In genomic region chr7:25607196-25607595, GRCm38 (mm10) we compare ENCODE assay signal across 28 mouse cellular contexts. TPM values are rescaled to one million over a fixed set of nuclear protein-coding genes. Genes with fewer than 3 reads are reported as not detected.
DNase-seq lines count a peak whose midpoint lies in the region; ATAC-seq and TF ChIP-seq lines count a peak whose summit lies in the region.
"Had no signal": no experiment of that assay in that cellular context is flagged by ENCODE, and none has a peak within 500 bp of the region (broad histone marks: within the 10 kb centered on the region; RNA-seq: fewer than 3 reads in every experiment).

No protein-coding gene starts in this region.

- no peaks in the 10 kb centered on the region for H3K9me3 ChIP-seq in megakaryocyte, embryonic 14.5 days
- no peaks in the 10 kb centered on the region for H3K9me3 ChIP-seq in intestine, postnatal 0 days (ENCODE audit: control insufficient read depth)
- no peaks in the 10 kb centered on the region for H3K9me3 ChIP-seq in midbrain, embryonic 15.5 days
- no peaks in the 10 kb centered on the region for H3K9me3 ChIP-seq in hindbrain, embryonic 11.5 days (ENCODE audit: control insufficient read depth, low read length)
- H3K9me3 ChIP-seq: embryonic facial prominence, embryonic 12.5 days; forebrain, embryonic 13.5 days; heart, embryonic 15.5 days; limb, embryonic 10.5 days; midbrain, embryonic 10.5 days; neural tube, embryonic 12.5 days had no signal

- no peaks in the 10 kb centered on the region for H3K36me3 ChIP-seq in megakaryocyte, embryonic 14.5 days (replicated peaks; ENCODE audit: low read length)
- no peaks in the 10 kb centered on the region for H3K36me3 ChIP-seq in intestine, postnatal 0 days (ENCODE audit: control insufficient read depth, insufficient read depth)
- H3K36me3 ChIP-seq in midbrain, embryonic 15.5 days (replicated peaks), result no peaks in the 10 kb centered on the region
- no peaks in the 10 kb centered on the region for H3K36me3 ChIP-seq in hindbrain, embryonic 11.5 days (ENCODE audit: control insufficient read depth, insufficient read depth, low read length)
- H3K36me3 ChIP-seq: embryonic facial prominence, embryonic 12.5 days; heart, embryonic 15.5 days; limb, embryonic 10.5 days; midbrain, embryonic 10.5 days; neural tube, embryonic 12.5 days had no signal

- H3K27me3 ChIP-seq in megakaryocyte, embryonic 14.5 days (replicated peaks), result no peaks in the 10 kb centered on the region
- no peaks in the 10 kb centered on the region for H3K27me3 ChIP-seq in intestine, postnatal 0 days (replicated peaks; ENCODE audit: control insufficient read depth, insufficient read depth, low read length)
- H3K27me3 ChIP-seq in midbrain, embryonic 15.5 days (replicated peaks), result no peaks in the 10 kb centered on the region
- H3K27me3 ChIP-seq in hindbrain, embryonic 11.5 days (ENCODE audit: control insufficient read depth, insufficient read depth, low read length), result no peaks in the 10 kb centered on the region
- H3K27me3 ChIP-seq: embryonic facial prominence, embryonic 12.5 days; forebrain, embryonic 13.5 days; heart, embryonic 15.5 days; neural tube, embryonic 12.5 days had no signal

- peak; percentile 65 for DNase-seq in kidney, postnatal 10 days
- DNase-seq in left cerebral cortex, adult 18-20 months (ENCODE audit: low spot score in 2 of 2), result no peak
- DNase-seq in hindbrain, embryonic 11.5 days (ENCODE audit: low spot score), result no peak
- DNase-seq: adrenal gland, adult 8-10 months; cerebellum, postnatal 10 days; gastrocnemius, postnatal 14 days; heart, adult 2 months; heart, postnatal 4 days; layer of hippocampus, postnatal 36 days; lung, adult 2 months; right cerebral cortex, adult 18-20 months; thymus, adult 18-20 months; thymus, postnatal 4 days had no signal

- H3K9ac ChIP-seq in intestine, postnatal 0 days (ENCODE audit: low read depth, low read length), result no peak overlapping the region
- no peak overlapping the region for H3K9ac ChIP-seq in midbrain, embryonic 15.5 days
- H3K9ac ChIP-seq in hindbrain, embryonic 11.5 days (ENCODE audit: low read depth, low read length), result no peak overlapping the region
- H3K9ac ChIP-seq: embryonic facial prominence, embryonic 12.5 days; forebrain, embryonic 13.5 days; heart, embryonic 15.5 days; neural tube, embryonic 12.5 days had no signal

- H3K4me2 ChIP-seq in intestine, postnatal 0 days (replicated peaks; ENCODE audit: low read depth), result peak overlapping the region; percentile 9; the same call in 1 of the 2 replicates
- H3K4me2 ChIP-seq in midbrain, embryonic 15.5 days, result no peak overlapping the region
- H3K4me2 ChIP-seq in hindbrain, embryonic 11.5 days (replicated peaks; ENCODE audit: low read depth, low read length), result no peak overlapping the region
- H3K4me2 ChIP-seq: embryonic facial prominence, embryonic 12.5 days; forebrain, embryonic 13.5 days; heart, embryonic 15.5 days; liver, embryonic 11.5 days; neural tube, embryonic 12.5 days had no signal

- WGBS in intestine, postnatal 0 days, result 63% methylated on average over 2 of the region's 2 CpGs
- WGBS in midbrain, embryonic 15.5 days, result 85% methylated on average over 2 of the region's 2 CpGs
- WGBS in hindbrain, embryonic 11.5 days, result 94% methylated on average over 2 of the region's 2 CpGs

- H3K4me3 ChIP-seq in megakaryocyte, embryonic 14.5 days (replicated peaks), result peak overlapping the region; percentile 53
- H3K4me3 ChIP-seq in intestine, postnatal 0 days (ENCODE audit: low read depth, low read length), result no peak overlapping the region
- no peak overlapping the region for H3K4me3 ChIP-seq in midbrain, embryonic 15.5 days
- H3K4me3 ChIP-seq in hindbrain, embryonic 11.5 days (ENCODE audit: low read depth, low read length), result no peak overlapping the region
- H3K4me3 ChIP-seq: embryonic facial prominence, embryonic 12.5 days; erythroblast, embryonic 14.5 days; forebrain, embryonic 13.5 days; heart, adult 2 months; heart, embryonic 15.5 days; limb, embryonic 10.5 days; midbrain, embryonic 10.5 days; neural tube, embryonic 12.5 days had no signal

- peak overlapping the region; percentile 50; the same call in 1 of the 2 replicates for H3K27ac ChIP-seq in intestine, postnatal 0 days (ENCODE audit: low read depth, low read length)
- H3K27ac ChIP-seq in midbrain, embryonic 15.5 days, result no peak overlapping the region
- no peak overlapping the region for H3K27ac ChIP-seq in hindbrain, embryonic 11.5 days (ENCODE audit: low read depth, low read length)
- H3K27ac ChIP-seq: embryonic facial prominence, embryonic 12.5 days; forebrain, embryonic 13.5 days; heart, adult 2 months; heart, embryonic 15.5 days; limb, embryonic 10.5 days; midbrain, embryonic 10.5 days; neural tube, embryonic 12.5 days had no signal

- no peak for TF ChIP-seq CTCF in intestine, postnatal 0 days (IDR thresholded peaks at IDR 0.05; ENCODE audit: low read depth)

- H3K4me1 ChIP-seq in megakaryocyte, embryonic 14.5 days, result peaks cover 59% of the 10 kb centered on the region
- no peaks in the 10 kb centered on the region for H3K4me1 ChIP-seq in intestine, postnatal 0 days (replicated peaks; ENCODE audit: control insufficient read depth, insufficient read depth, low read length)
- H3K4me1 ChIP-seq in midbrain, embryonic 15.5 days, result no peaks in the 10 kb centered on the region
- no peaks in the 10 kb centered on the region for H3K4me1 ChIP-seq in hindbrain, embryonic 11.5 days (replicated peaks; ENCODE audit: control insufficient read depth, insufficient read depth, low read length)
- H3K4me1 ChIP-seq: embryonic facial prominence, embryonic 12.5 days; forebrain, embryonic 13.5 days; heart, embryonic 15.5 days; limb, embryonic 10.5 days; midbrain, embryonic 10.5 days; neural tube, embryonic 12.5 days had no signal

- ATAC-seq in megakaryocyte, adult 5-6 weeks (ENCODE audit: poor library complexity, severe bottlenecking), result no peak
- ATAC-seq in intestine, postnatal 0 days, result peak; percentile 67
- no peak for ATAC-seq in midbrain, embryonic 15.5 days (replicated peaks)
- ATAC-seq in hindbrain, embryonic 11.5 days (ENCODE audit: low FRiP score), result no peak
- ATAC-seq: forebrain, embryonic 13.5 days; hindbrain, embryonic 16.5 days; Patski had no signal

RNA-seq across cellular contexts. Expression of gene Erich4, which starts 8.5 kb away (rescaled TPM):
- not detected in 2 replicates for polyA plus RNA-seq in megakaryocyte, embryonic 14.5 days (2012; ENCODE audit: insufficient read depth, low replicate concordance)
- not detected in 2 replicates for total RNA-seq in megakaryocyte, adult 5-6 weeks (2015)
- total RNA-seq in megakaryocyte, adult 5-6 weeks (2017), result not detected in 2 replicates
- 117 and 135 TPM in 2 replicates for polyA plus RNA-seq in intestine, postnatal 0 days (2015; fragmentation: Nextera tagmentation; extraction: Ambion mirVana)
- not detected for total RNA-seq in left cerebral cortex, adult 18-20 months (2021)
- polyA plus RNA-seq in midbrain, embryonic 15.5 days (2015; fragmentation: Nextera tagmentation; extraction: Ambion mirVana), result not detected in 2 replicates
- polyA plus RNA-seq in hindbrain, embryonic 11.5 days (2014; fragmentation: Nextera tagmentation; extraction: Ambion mirVana), result not detected in 2 replicates
- total RNA-seq: adrenal gland, adult 8-10 months; gastrocnemius, postnatal 14 days; heart, postnatal 4 days had no signal
- polyA plus RNA-seq: C2C12; embryonic facial prominence, embryonic 12.5 days; erythroblast, embryonic 14.5 days; forebrain, embryonic 13.5 days; heart, adult 2 months; heart, embryonic 15.5 days; hindbrain, embryonic 16.5 days; limb, embryonic 10.5 days; liver, embryonic 11.5 days; lung, adult 2 months; midbrain, embryonic 10.5 days; neural tube, embryonic 12.5 days; Patski had no signal

RNA-seq across cellular contexts. Expression of gene Dmac2, which starts 12.0 kb away (rescaled TPM):
- polyA plus RNA-seq in megakaryocyte, embryonic 14.5 days (2012; ENCODE audit: insufficient read depth, low replicate concordance), result 18.7 and 29.5 TPM in 2 replicates
- 18.7 and 19.8 TPM in 2 replicates for total RNA-seq in megakaryocyte, adult 5-6 weeks (2015)
- total RNA-seq in megakaryocyte, adult 5-6 weeks (2017), result 29.5 and 36.7 TPM in 2 replicates
- polyA plus RNA-seq in intestine, postnatal 0 days (2015; fragmentation: Nextera tagmentation; extraction: Ambion mirVana), result 29.0 and 32.6 TPM in 2 replicates
- 10 to 100 TPM; 49.6 to 52.2 TPM for total RNA-seq in left cerebral cortex, adult 18-20 months (2021)
- 44.2 and 45.3 TPM in 2 replicates for polyA plus RNA-seq in midbrain, embryonic 15.5 days (2015; fragmentation: Nextera tagmentation; extraction: Ambion mirVana)
- 25.1 and 25.5 TPM in 2 replicates for polyA plus RNA-seq in hindbrain, embryonic 11.5 days (2014; fragmentation: Nextera tagmentation; extraction: Ambion mirVana)

RNA-seq across cellular contexts. Expression of gene B3gnt8, which starts 19.3 kb away (rescaled TPM):
- 12.5 TPM in 1 of 2 replicates, not detected in the other for polyA plus RNA-seq in megakaryocyte, embryonic 14.5 days (2012; ENCODE audit: insufficient read depth, low replicate concordance)
- 18.3 and 18.4 TPM in 2 replicates for total RNA-seq in megakaryocyte, adult 5-6 weeks (2015)
- 27.0 and 34.3 TPM in 2 replicates for total RNA-seq in megakaryocyte, adult 5-6 weeks (2017)
- 3.4 and 3.5 TPM in 2 replicates for polyA plus RNA-seq in intestine, postnatal 0 days (2015; fragmentation: Nextera tagmentation; extraction: Ambion mirVana)
- 1 to 10 TPM in 1 of 2 experiments, under 1 TPM in 1; 0.86 to 1.0 TPM for total RNA-seq in left cerebral cortex, adult 18-20 months (2021)
- polyA plus RNA-seq in midbrain, embryonic 15.5 days (2015; fragmentation: Nextera tagmentation; extraction: Ambion mirVana), result 0.68 and 0.88 TPM in 2 replicates
- polyA plus RNA-seq in hindbrain, embryonic 11.5 days (2014; fragmentation: Nextera tagmentation; extraction: Ambion mirVana), result 0.36 and 0.91 TPM in 2 replicates

RNA-seq across cellular contexts. Expression of gene Bckdha, which starts 51.6 kb away (rescaled TPM):
- 31.9 and 39.7 TPM in 2 replicates for polyA plus RNA-seq in megakaryocyte, embryonic 14.5 days (2012; ENCODE audit: insufficient read depth, low replicate concordance)
- total RNA-seq in megakaryocyte, adult 5-6 weeks (2015), result 40.4 TPM in 2 replicates
- total RNA-seq in megakaryocyte, adult 5-6 weeks (2017), result 39.9 and 50.1 TPM in 2 replicates
- polyA plus RNA-seq in intestine, postnatal 0 days (2015; fragmentation: Nextera tagmentation; extraction: Ambion mirVana), result 39.8 and 44.3 TPM in 2 replicates
- 10 to 100 TPM; 35.7 to 40.7 TPM for total RNA-seq in left cerebral cortex, adult 18-20 months (2021)
- 42.7 and 43.5 TPM in 2 replicates for polyA plus RNA-seq in midbrain, embryonic 15.5 days (2015; fragmentation: Nextera tagmentation; extraction: Ambion mirVana)
- polyA plus RNA-seq in hindbrain, embryonic 11.5 days (2014; fragmentation: Nextera tagmentation; extraction: Ambion mirVana), result 32.9 and 35.2 TPM in 2 replicates

RNA-seq across cellular contexts. Expression of gene Exosc5, which starts 51.8 kb away (rescaled TPM):
- 233 and 501 TPM in 2 replicates for polyA plus RNA-seq in megakaryocyte, embryonic 14.5 days (2012; ENCODE audit: insufficient read depth, low replicate concordance)
- 31.5 and 33.7 TPM in 2 replicates for total RNA-seq in megakaryocyte, adult 5-6 weeks (2015)
- 19.4 and 20.9 TPM in 2 replicates for total RNA-seq in megakaryocyte, adult 5-6 weeks (2017)
- 50.4 and 52.7 TPM in 2 replicates for polyA plus RNA-seq in intestine, postnatal 0 days (2015; fragmentation: Nextera tagmentation; extraction: Ambion mirVana)
- total RNA-seq in left cerebral cortex, adult 18-20 months (2021), result 10 to 100 TPM; 23.5 to 24.4 TPM
- 41.0 and 44.9 TPM in 2 replicates for polyA plus RNA-seq in midbrain, embryonic 15.5 days (2015; fragmentation: Nextera tagmentation; extraction: Ambion mirVana)
- 48.1 and 49.9 TPM in 2 replicates for polyA plus RNA-seq in hindbrain, embryonic 11.5 days (2014; fragmentation: Nextera tagmentation; extraction: Ambion mirVana)

Comparison
In these comparisons a context has a peak if more than half of its experiments do, and no peak if none do; other contexts are left out.
1. RNA of gene Erich4, which starts 8.5 kb away (polyA plus RNA-seq): 117 to 135 TPM in intestine, postnatal 0 days; not detected in megakaryocyte, embryonic 14.5 days, not detected in midbrain, embryonic 15.5 days and not detected in hindbrain, embryonic 11.5 days; every median in the first group is over 100 times any median in the second.